Mouse (Mus musculus): ENCODE measurements around the gene Gsg1l2.

The Gsg1l2 gene

DNA sequence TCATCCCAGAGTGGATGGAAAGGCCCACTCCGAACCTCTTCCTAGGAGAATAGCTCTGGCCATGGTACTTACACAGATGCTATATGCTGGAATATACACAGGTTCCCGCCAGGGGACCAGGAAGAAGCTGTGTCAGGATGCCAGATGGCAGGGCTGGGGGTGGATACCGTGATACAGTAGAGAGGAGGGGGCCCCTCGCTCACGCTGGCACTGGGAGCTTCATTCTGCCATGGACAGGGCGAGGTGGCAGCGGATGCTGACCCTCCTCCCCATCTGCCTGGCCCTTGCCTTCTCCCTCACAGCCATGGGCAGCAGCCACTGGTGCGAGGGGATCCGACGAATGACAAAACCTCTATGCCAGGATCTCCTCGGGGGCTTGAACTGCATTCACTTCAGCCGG is at the start of gene Gsg1l2:
Gsg1l2 (plus strand) TSS at position 230 of the 400 bp plus-strand sequence.
- no peak for DNase-seq (ENCODE audit: low read depth)

DNA sequence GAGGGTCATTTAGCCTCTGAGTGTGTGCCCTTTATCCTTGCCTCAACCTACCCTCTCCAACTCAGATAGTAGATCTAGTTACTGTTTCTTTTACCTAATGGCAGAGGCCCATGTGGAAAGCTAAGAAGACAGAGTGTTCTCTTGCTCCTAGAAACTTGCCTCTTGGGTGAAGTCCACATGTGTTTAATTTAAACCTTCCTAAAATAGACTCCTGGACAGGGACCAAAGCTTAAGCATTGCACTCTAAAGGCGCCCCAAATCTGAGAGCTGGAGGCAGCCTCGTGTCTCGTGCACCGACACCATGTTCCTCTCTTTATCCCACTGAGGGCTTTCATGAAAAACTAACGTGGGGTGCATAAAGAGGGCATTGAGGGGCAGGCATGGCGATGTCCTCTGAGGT is 47.3 kb upstream of the Gsg1l2 start:
- DNase-seq (ENCODE audit: low read depth), result no peak

DNA sequence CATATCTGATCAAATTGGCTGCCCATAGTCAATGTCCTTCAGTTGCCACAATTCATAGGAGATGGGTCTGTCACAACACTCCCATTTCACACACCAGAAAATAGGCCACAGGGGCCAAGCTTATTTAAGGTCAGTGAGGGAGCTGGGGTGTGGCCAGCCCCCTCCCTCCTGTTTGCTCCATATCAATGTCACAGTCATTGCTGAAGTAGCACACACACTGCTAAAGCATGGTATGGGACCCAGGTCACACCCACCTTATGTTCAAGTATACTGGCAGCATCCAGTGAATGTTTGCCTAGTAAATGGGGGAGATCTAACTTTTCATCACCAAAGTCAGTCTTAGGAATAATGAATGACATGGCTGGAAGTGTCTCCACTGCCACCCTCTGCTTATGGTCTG is 45.7 kb upstream of the Gsg1l2 start:
- no peak for DNase-seq (ENCODE audit: low read depth)

- DNase-seq (ENCODE audit: low read depth), result no peak
These were observed 43.4 kb upstream of the Gsg1l2 start for GRCm38 (mm10) chr11:67731056-67731455.

DNA sequence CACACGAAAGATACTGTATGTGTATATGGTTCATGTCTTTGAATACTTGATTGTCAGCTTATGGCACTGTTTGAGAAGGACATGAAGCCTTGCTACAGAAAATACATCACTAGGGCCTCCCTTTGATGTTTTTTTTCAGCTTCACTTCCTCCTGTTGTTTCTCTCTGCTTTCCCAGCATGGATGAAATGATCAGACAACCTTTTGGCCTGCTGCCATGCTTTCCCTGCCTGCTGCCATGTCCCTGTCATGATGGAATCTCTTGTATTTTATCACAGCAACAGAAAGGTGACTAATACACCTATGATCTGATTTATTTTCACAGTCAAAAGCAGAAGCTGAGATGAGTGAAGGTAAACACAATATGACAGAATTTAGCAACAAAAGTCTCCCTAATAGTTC is 40.7 kb upstream of the Gsg1l2 start:
- DNase-seq (ENCODE audit: low read depth), result no peak

- DNase-seq (ENCODE audit: low read depth), result no peak
These were observed 39.8 kb upstream of the Gsg1l2 start for GRCm38 (mm10) chr11:67734597-67734996.

DNA sequence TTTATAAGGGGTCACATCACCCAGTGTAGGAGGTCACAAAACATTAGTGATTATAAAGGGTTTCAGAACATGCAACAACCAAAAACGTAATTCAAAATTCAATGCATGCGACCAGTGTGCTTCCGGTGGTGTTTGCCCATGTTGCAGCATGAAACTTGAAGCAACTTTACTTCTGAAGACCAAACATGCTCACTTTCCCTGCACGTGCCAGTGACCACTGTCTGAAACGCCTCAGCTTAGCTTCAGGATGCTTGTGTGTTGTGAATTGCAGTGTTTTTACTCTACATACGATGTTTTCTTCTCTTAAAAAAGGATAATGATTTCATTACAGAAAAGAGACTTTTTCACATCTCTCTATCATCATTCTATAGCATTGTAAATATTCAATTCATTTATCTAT is 36.1 kb upstream of the Gsg1l2 start:
- no peak for DNase-seq (ENCODE audit: low read depth)

DNA sequence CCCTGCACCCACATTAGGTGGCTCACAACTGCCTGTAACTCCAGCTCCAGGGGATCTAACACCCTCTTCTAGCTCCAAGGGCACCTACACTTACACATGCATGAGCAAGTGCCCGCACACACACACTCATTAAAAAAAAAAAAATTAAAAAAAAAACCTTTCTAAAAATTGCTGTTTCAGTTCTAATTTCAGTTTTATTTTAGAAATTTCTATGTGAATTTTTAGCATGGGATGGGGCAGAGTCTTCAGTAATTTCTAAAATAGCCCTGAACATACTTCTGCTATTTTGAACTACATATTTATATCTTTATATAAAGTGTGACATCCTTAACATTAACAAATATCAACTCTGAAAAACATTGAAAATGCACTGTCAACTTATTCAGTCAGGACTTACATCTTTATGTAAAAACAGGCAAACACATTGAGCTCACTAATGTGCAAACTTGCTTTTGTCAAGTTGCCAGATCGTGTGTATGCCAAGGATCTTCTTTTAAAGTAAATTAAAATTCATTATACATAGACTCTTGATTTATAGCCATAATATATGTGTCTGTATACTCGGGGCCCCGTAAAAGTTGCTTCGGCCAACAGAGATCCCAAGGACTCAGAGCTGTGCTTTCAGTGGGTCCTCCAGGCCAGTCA is 35.4 kb upstream of the Gsg1l2 start:
- no peak for DNase-seq (ENCODE audit: low read depth)

DNA sequence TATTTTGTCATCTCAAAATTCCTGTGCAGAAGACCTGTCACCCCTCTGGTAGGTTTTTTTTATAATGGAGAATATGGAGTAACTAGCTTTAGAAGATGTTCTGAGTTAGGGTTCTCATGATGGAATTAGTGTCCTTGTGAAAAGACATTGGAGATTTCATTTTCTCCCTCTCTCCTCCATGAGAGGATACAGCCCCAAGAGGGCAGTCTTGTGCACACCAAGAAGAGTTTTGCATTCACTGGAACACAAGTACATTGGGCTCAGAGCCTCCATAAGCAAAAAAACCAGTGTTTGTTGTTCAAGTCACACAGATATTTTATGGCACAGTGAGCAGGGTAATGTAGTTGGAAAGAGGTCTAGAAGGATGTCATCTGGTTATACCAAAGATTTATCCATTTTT is 32.8 kb upstream of the Gsg1l2 start:
- no peak for DNase-seq (ENCODE audit: low read depth)

GRCm38 (mm10) chr11:67756287-67756686 is 18.1 kb upstream of the Gsg1l2 start:
- no peak for DNase-seq (ENCODE audit: low read depth)

- no peak for DNase-seq (ENCODE audit: low read depth)
These were observed 16.8 kb upstream of the Gsg1l2 start for GRCm38 (mm10) chr11:67757373-67758167.

GRCm38 (mm10) chr11:67771053-67771452 is 3.4 kb upstream of the Gsg1l2 start, which contains the start of gene Glp2r:
Glp2r (minus strand) TSS chr11:67771153.
- no peak for DNase-seq (ENCODE audit: low read depth)

- no peak for DNase-seq (ENCODE audit: low read depth)
These were observed 2.7 kb upstream of the Gsg1l2 start for GRCm38 (mm10) chr11:67771691-67772090.

DNA sequence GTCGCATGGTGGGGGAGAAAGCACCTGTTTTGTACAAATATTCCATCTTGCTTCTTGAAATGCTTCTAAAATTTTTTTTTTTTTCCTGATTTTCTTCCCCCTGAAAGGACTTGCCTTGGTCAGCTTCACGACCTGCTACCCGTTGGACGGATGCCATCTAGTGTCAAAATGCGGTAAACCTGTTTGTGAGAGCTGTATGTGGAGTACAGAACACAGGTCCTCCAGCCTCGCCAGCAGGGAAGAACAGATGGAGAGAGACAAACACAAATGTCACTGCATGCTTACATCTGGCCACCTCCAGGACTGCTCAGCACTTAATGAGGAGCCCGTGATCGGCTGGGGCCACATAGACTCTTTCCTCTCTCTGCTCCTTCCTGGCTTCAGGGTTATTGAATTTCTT is 1.8 kb upstream of the Gsg1l2 start:
- no peak for DNase-seq (ENCODE audit: low read depth)

DNA sequence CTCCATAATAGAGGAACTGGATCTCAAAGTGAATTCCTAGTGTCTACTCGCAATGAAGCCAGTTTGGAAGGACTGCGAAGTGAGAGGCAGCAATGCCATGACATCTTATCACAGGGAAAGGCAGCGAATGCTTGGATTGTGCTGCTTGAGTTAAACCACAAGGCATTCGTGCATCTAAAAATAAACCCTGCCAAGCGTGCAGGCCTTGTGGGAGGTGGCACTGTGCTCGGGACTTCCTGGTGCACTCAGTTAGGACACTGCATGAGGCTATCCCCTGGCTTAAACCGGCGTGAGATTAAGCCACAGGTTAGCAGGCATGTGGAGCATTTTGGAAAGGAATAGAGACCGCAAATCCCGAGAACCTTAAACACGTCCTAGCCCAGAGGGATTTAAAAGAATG is 15.8 kb downstream of the Gsg1l2 start:
- DNase-seq (ENCODE audit: low read depth), result no peak

DNA sequence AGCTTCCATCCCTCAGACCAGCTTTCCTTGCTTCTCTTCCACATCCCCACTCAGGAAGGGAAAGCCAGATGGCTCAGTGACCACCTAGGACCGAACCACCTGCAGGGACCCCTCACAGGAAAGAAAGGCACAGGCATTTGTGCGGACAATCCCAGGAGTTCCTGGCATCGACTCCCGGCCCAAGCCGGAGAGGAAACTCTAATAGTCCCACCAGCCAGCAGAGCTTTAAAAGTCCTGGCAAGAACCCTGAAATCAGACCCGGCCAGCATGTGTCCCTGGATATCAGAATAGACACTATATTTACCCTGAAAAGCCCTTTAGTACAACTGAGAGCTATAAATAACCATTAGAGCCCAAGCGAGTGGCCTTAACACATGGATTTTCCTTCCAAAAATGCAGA is 23.5 kb downstream of the Gsg1l2 start, which contains the start of gene Dhrs7c:
Dhrs7c (plus strand) TSS at position 257 of the 400 bp plus-strand sequence.
- DNase-seq (ENCODE audit: low read depth), result no peak

GRCm38 (mm10) chr11:67800130-67800723 is 25.8 kb downstream of the Gsg1l2 start:
- DNase-seq (ENCODE audit: low read depth), result no peak

DNA sequence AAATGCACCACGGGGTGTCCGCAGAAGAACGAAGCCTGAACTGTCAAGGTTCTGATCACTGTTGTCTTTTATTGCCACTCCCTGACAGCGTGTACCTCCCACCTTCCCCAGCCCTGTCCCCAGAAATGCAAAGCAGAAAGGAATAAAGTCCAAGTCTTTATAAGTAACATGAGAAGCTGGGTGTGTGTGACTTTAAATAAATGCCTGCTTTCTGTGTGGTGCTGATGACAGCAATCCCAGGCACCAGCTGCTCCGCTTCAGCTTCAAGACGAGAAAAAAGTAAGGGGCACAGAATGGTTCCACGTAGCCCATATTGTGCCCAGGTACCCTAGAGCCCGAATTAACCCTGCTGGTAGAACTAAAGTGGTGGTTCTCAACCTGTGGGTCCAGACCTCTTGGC is 26.8 kb downstream of the Gsg1l2 start:
- DNase-seq (ENCODE audit: low read depth), result no peak

DNA sequence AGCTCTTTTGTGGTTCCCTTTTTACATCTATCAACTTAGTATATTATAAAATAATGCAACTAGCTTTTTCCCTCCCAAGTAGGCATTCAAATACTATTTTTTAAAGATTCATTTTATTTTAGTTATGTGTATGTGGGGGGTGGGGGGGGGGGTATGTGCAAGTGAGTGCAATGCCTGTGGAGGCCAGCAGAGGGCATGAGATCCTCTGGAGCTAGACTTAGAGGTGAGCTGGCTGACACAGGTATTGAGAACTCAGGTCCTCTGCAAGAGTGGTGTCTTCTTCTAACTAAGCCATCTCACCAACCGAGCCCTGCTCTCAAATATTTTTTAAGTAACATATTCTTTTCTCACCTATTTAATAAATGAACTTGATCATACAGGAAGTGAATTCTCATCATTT is 31.1 kb downstream of the Gsg1l2 start:
- DNase-seq (ENCODE audit: low read depth), result no peak

- no peak for DNase-seq (ENCODE audit: low read depth)
These were observed 32.6 kb downstream of the Gsg1l2 start for GRCm38 (mm10) chr11:67806832-67807597.

GRCm38 (mm10) chr11:67808051-67808450 is 33.6 kb downstream of the Gsg1l2 start:
- DNase-seq (ENCODE audit: low read depth), result no peak

- no peak for DNase-seq (ENCODE audit: low read depth)
These were observed 37.1 kb downstream of the Gsg1l2 start for GRCm38 (mm10) chr11:67811535-67811934.
